Mouse (Mus musculus): ENCODE data around the gene Dlx1. TPM values are rescaled to one million over a fixed set of nuclear protein-coding genes. Genes with fewer than 3 reads are reported as not detected.

Dlx1 gene
- polyA plus RNA-seq, 1 experiment from 2014 or later, result 32.5 TPM

- Histone ChIP-seq H3K4me3 (peak overlapping the region; percentile 67), H3K4me1 (peaks cover 19% of the 10 kb centered on the region), H3K36me3 (replicated peaks) (no peaks in the 10 kb centered on the region), H3K27ac (peak overlapping the region; percentile 83), H3K9me3 (peaks cover 5% of the 10 kb centered on the region; the same call in 1 of the 2 replicates), H3K27me3 (ENCODE audit: poor library complexity, severe bottlenecking) (peaks cover 36% of the 10 kb centered on the region)
- DNase-seq (ENCODE audit: extremely low spot score, low spot score), result peak; percentile 72
- WGBS, result 12% methylated on average over 50 of the region's 50 CpGs
Measured at GRCm38 (mm10) chr2:71580632-71581466, 52.9 kb downstream of the Dlx1 start.

GRCm38 (mm10) chr2:71581488-71581887, 53.6 kb downstream of the Dlx1 start:
- H3K9me3 ChIP-seq, result peaks cover 5% of the 10 kb centered on the region; the same call in 1 of the 2 replicates
- DNase-seq (ENCODE audit: extremely low spot score, low spot score), result no peak
- peaks cover 19% of the 10 kb centered on the region for H3K4me1 ChIP-seq
- no peaks in the 10 kb centered on the region for H3K36me3 ChIP-seq (replicated peaks)
- peaks cover 36% of the 10 kb centered on the region for H3K27me3 ChIP-seq (ENCODE audit: poor library complexity, severe bottlenecking)
- no peak overlapping the region for H3K27ac ChIP-seq
- WGBS, result 62% methylated on average over 5 of the region's 5 CpGs
- peak overlapping the region; percentile 67 for H3K4me3 ChIP-seq

Other genes with a start within 250 kb of the Dlx1 start
- 36.0 TPM in 2 replicates for gene Slc25a12, start 160.4 kb upstream of the Dlx1 start, polyA plus RNA-seq (2016; fragmentation: Nextera tagmentation; extraction: Ambion mirVana)
- gene Hat1, start 139.2 kb upstream of the Dlx1 start, polyA plus RNA-seq (2016; fragmentation: Nextera tagmentation; extraction: Ambion mirVana), result 256 and 260 TPM in 2 replicates
- 26.7 and 27.9 TPM in 2 replicates for gene Metap1d, start 74.8 kb upstream of the Dlx1 start, polyA plus RNA-seq (2016; fragmentation: Nextera tagmentation; extraction: Ambion mirVana)
- gene Dlx2, start 18.6 kb downstream of the Dlx1 start, polyA plus RNA-seq (2016; fragmentation: Nextera tagmentation; extraction: Ambion mirVana), result 15.5 and 17.8 TPM in 2 replicates
- gene Itga6, start 217.5 kb downstream of the Dlx1 start, polyA plus RNA-seq (2016; fragmentation: Nextera tagmentation; extraction: Ambion mirVana), result 45.7 and 47.9 TPM in 2 replicates

All from forebrain, embryonic 10.5 days (tissue).